Mouse (Mus musculus) cerebellum, adult 2 months (tissue): ENCODE measurements at regions not wholly inside any gene's neighbourhood (a gene's known extent, or its start where the extent isn't known, plus 50 kb on each side); places are given as distances from the start of the nearest gene placed in this dataset.

Experiments
- CTCF ChIP-seq: fragments of 200-500 bp; IDR thresholded peaks from 2 replicates; pipeline ENCODE4 v1.5.1; 2011; ENCODE audit warnings: low read depth, mild to moderate bottlenecking, control low read depth, low read length, moderate library complexity, borderline replicate concordance; ENCODE audit not compliant: insufficient read depth
- POLR2A ChIP-seq: fragments of 200-500 bp; IDR thresholded peaks from 2 replicates; pipeline ENCODE4 v1.6.1; 2011; ENCODE audit warnings: low read length, control low read depth, borderline replicate concordance; ENCODE audit not compliant: insufficient read depth

GRCm38 (mm10) chr12:77137291-77137830, 100.6 kb upstream of the Fut8 start:
- TF ChIP-seq CTCF (no peak), POLR2A (no peak)
